Mouse (Mus musculus) layer of hippocampus, postnatal 10 days (tissue): ENCODE data around the gene Lcn6. TPM values are rescaled to one million over a fixed set of nuclear protein-coding genes. Genes with fewer than 3 reads are reported as not detected.
A peak's percentile ranks its signal among the peaks of the same experiment; 100 is the strongest.
"Not testable (repeated sequence)": the region's sequence is repeated elsewhere in the genome, so short reads cannot be mapped to it uniquely, and the experiment has no call there.

Source experiments
- DNase-seq, 2 experiments: peaks; one replicate each; pipeline ENCODE4 v3.0.0; 2021; ENCODE audit warnings: low spot score in 2 of 2
- long read RNA-seq: library from polyadenylated mRNA; stranded (forward); transcript quantifications from one replicate; pipeline ENCODE4 v2.0.0, GENCODE M21; 2023
- total RNA-seq, 2 experiments: library from RNA; stranded (reverse); gene quantifications; 2 replicates each; pipeline ENCODE4 v1.2.3; 2021

Lcn6 gene
- total RNA-seq: not detected
- long read RNA-seq: 0 reads

- DNase-seq: no peak
Observed at GRCm38 (mm10) chr2:25676486-25676885, at the start of gene Lcn6. Gene Lcn6, plus strand, starts transcription at chr2:25676786.

- DNase-seq: no peak
Observed at GRCm38 (mm10) chr2:25627811-25628210, 48.8 kb upstream of the Lcn6 start, which contains the start of gene Fcna. Gene Fcna, minus strand, starts transcription at chr2:25628030.

GRCm38 (mm10) chr2:25628738-25629137, 47.8 kb upstream of the Lcn6 start:
- DNase-seq: no peak

- no peak for DNase-seq
Observed at GRCm38 (mm10) chr2:25633616-25634015, 43.0 kb upstream of the Lcn6 start.

- no peak for DNase-seq
Observed at GRCm38 (mm10) chr2:25634046-25634445, 42.5 kb upstream of the Lcn6 start.

GRCm38 (mm10) chr2:25639890-25640289, 36.7 kb upstream of the Lcn6 start:
- DNase-seq: peak; percentile 71 to 75

- no peak for DNase-seq
Observed at GRCm38 (mm10) chr2:25652902-25653301, 23.7 kb upstream of the Lcn6 start, which contains the start of gene Lcn8. Gene Lcn8, plus strand, starts transcription at chr2:25653120.

- no peak for DNase-seq
Observed at GRCm38 (mm10) chr2:25654502-25654901, 22.1 kb upstream of the Lcn6 start.

- DNase-seq: peak; percentile 19 to 33
Observed at GRCm38 (mm10) chr2:25656691-25657090, 19.9 kb upstream of the Lcn6 start.

- peak in 1 of 2 experiments; percentile 16 for DNase-seq
Observed at GRCm38 (mm10) chr2:25657246-25657645, 19.3 kb upstream of the Lcn6 start.

- DNase-seq: no peak
Observed at GRCm38 (mm10) chr2:25657652-25658051, 18.9 kb upstream of the Lcn6 start, which contains the start of gene Lcn5. Gene Lcn5, plus strand, starts transcription at chr2:25657952.

- no peak for DNase-seq
Observed at GRCm38 (mm10) chr2:25660279-25660678, 16.3 kb upstream of the Lcn6 start.

- no peak for DNase-seq
Observed at GRCm38 (mm10) chr2:25661245-25661970, 15.2 kb upstream of the Lcn6 start.

- DNase-seq: peak; percentile 67 to 72
Observed at GRCm38 (mm10) chr2:25663511-25663910, 13.1 kb upstream of the Lcn6 start.

GRCm38 (mm10) chr2:25664125-25664524, 12.5 kb upstream of the Lcn6 start:
- no peak for DNase-seq

- no peak for DNase-seq
Observed at GRCm38 (mm10) chr2:25666516-25666915, 10.1 kb upstream of the Lcn6 start.

- no peak for DNase-seq
Observed at GRCm38 (mm10) chr2:25679559-25679958, 3.0 kb downstream of the Lcn6 start.

- DNase-seq: no peak
Observed at GRCm38 (mm10) chr2:25682426-25682825, 5.8 kb downstream of the Lcn6 start, which contains the start of gene Lcn10. Gene Lcn10, plus strand, starts transcription at chr2:25682726.

- no peak for DNase-seq
Observed at GRCm38 (mm10) chr2:25686941-25687340, 10.4 kb downstream of the Lcn6 start.

GRCm38 (mm10) chr2:25694605-25695004, 18.0 kb downstream of the Lcn6 start:
- DNase-seq: peak; percentile 69 to 75

GRCm38 (mm10) chr2:25696951-25697350, 20.4 kb downstream of the Lcn6 start:
- peak in 1 of 2 experiments; percentile 3 for DNase-seq

GRCm38 (mm10) chr2:25698696-25699095, 22.1 kb downstream of the Lcn6 start:
- DNase-seq: no peak

GRCm38 (mm10) chr2:25699743-25700142, 23.2 kb downstream of the Lcn6 start, which contains the start of gene Obp2a:
Gene Obp2a, plus strand, starts transcription at chr2:25700043.
- not testable (repeated sequence) for DNase-seq
